Mouse (Mus musculus) CH12.LX (cell line): ENCODE measurements around the gene Pkmyt1.

Source experiments
- CTCF ChIP-seq, 2 experiments: IDR thresholded peaks in 1 of 2; conservative IDR thresholded peaks in 1 of 2; 2 replicates each; pipeline ENCODE4 v1.5.1; 2011 to 2012; ENCODE audit warnings: low read depth in 2 of 2, low read length in 2 of 2, improper control_type of control experiment in 1 of 2, inconsistent platforms in 1 of 2, mild to moderate bottlenecking in 1 of 2, moderate library complexity in 1 of 2
- MYC ChIP-seq: IDR thresholded peaks from 2 replicates; pipeline ENCODE4 v1.6.1; 2011; ENCODE audit warnings: low read depth, mild to moderate bottlenecking, improper control_type of control experiment, low read length
- NELFE ChIP-seq: IDR thresholded peaks from 2 replicates; pipeline ENCODE4 v1.6.1; 2011; ENCODE audit warnings: low read depth, low read length, improper control_type of control experiment
- POLR2A ChIP-seq: IDR thresholded peaks from 2 replicates; pipeline ENCODE4 v1.6.1; 2011; ENCODE audit warnings: low read depth, mild to moderate bottlenecking, improper control_type of control experiment, low read length
- POLR2AphosphoS2 ChIP-seq: IDR thresholded peaks from 2 replicates; pipeline ENCODE4 v1.6.1; 2011; ENCODE audit warnings: low read depth, low read length, improper control_type of control experiment

DNA sequence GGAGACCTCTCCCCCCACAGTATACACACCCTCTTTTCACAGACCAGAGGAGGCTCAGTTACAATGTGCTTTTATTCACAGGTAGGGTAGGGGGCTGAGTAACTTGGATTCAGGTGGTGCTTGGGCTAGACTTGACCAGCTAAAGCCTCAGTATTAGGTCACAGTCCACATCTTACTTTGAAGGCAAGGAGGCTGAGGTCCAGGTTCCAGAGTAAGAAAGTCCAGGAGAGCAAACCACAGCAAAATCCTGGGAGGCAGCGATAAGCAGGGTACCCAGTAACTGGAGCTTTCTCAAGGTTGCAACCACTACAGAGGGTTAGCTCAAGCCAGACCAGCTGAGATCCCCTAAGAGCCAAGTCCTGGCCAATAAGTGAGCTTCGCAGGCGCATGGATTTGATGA, 43.6 kb upstream of the Pkmyt1 start:
- TF ChIP-seq NELFE, result no peak
- TF ChIP-seq CTCF (conservative IDR thresholded peaks at IDR 0.05 in 1 of 2, IDR thresholded peaks at IDR 0.05 in 1 of 2; ENCODE audit: low read depth in 2 of 2, low read length in 2 of 2), result no peak
- no peak for TF ChIP-seq POLR2A
- TF ChIP-seq MYC, result no peak
- no peak for TF ChIP-seq POLR2AphosphoS2
